Mouse (Mus musculus) monocyte, adult 59 days (primary cell): ENCODE data around the gene Slc30a10. TPM values are rescaled to one million over a fixed set of nuclear protein-coding genes. Genes with fewer than 3 reads are reported as not detected.

Experiments
- total RNA-seq, 2 experiments: library from RNA; stranded (reverse); gene quantifications; one replicate each; pipeline ENCODE4 v1.2.4; 2023

The Slc30a10 gene
- total RNA-seq: not detected

DNA sequence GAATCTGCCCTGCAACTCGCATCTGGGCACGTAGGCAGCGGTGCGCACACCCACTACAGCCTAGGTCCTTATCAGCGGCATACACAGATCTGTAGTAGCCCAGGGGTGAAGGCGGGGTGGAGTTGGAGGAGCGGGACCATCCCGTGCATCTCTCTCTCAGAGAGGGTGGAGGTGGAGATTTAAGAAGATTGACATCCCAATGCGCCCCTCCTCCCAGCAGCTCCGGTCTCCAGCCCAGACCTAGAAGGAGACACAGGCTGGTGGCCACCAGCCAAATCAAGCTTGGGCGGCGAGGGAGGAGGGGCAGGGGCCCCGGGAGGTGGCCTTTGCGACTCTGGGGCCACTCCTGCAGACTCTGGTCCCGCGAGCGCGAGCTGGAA, at the start of gene Slc30a10:
TSS of gene Slc30a10 (plus strand) at position 274 of the 380 bp plus-strand sequence.

Other genes with a start within 250 kb of the Slc30a10 start
- gene Iars2, start 125.5 kb upstream of the Slc30a10 start, total RNA-seq: 10 to 100 TPM; 17.9 to 20.0 TPM
- gene Bpnt1, start 122.7 kb upstream of the Slc30a10 start, total RNA-seq: 10 to 100 TPM; 17.7 to 28.9 TPM
- 10 to 100 TPM; 75.2 to 76.3 TPM for gene Eprs, start 91.8 kb upstream of the Slc30a10 start, total RNA-seq